Mouse (Mus musculus) embryonic fibroblast, embryonic 13.5 days (primary cell): ENCODE results near the gene AK157302. TPM values are rescaled to one million over a fixed set of nuclear protein-coding genes. Genes with fewer than 3 reads are reported as not detected.
A peak's percentile ranks its signal among the peaks of the same experiment; 100 is the strongest.
"Not testable (repeated sequence)": the region's sequence is repeated elsewhere in the genome, so short reads cannot be mapped to it uniquely, and the experiment has no call there.

Experiments used
- H3K27ac ChIP-seq: 2 replicates; pipeline ENCODE4 v1.5.1; 2012; ENCODE audit warnings: low read length, control low read depth, inconsistent platforms; ENCODE audit not compliant: insufficient read depth
- H3K4me1 ChIP-seq: 2 replicates; pipeline ENCODE4 v1.6.1; 2011; ENCODE audit warnings: low read length; ENCODE audit not compliant: control insufficient read depth, insufficient read depth
- H3K4me3 ChIP-seq: 2 replicates; pipeline ENCODE4 v1.5.1; 2011; ENCODE audit warnings: mild to moderate bottlenecking, control low read depth, low read length; ENCODE audit not compliant: insufficient read depth
- CTCF ChIP-seq: IDR thresholded peaks from 2 replicates; pipeline ENCODE4 v1.5.1; 2011; ENCODE audit warnings: mild to moderate bottlenecking, control low read depth, low read length, moderate library complexity, borderline replicate concordance; ENCODE audit not compliant: insufficient read depth
- POLR2A ChIP-seq: IDR thresholded peaks from 2 replicates; pipeline ENCODE4 v1.6.1; 2011; ENCODE audit warnings: low read depth, mild to moderate bottlenecking, control low read depth, low read length, moderate library complexity
- polyA plus RNA-seq: library from polyadenylated mRNA; stranded (reverse); fragments of >200 nt; gene quantifications from 2 replicates; pipeline ENCODE4 v1.2.4, GENCODE M21; 2011; ENCODE audit warnings: low read depth; ENCODE audit not compliant: missing spikeins, insufficient read length

Gene AK157302
- 0.40 and 0.73 TPM in 2 replicates for polyA plus RNA-seq

GRCm38 (mm10) chr13:21495080-21495479 lies at the start of gene AK157302:
AK157302 (plus strand) TSS chr13:21495223.
- no peak within 1 kb of the TSS for H3K27ac ChIP-seq
- no peak for TF ChIP-seq CTCF
- no peak for TF ChIP-seq POLR2A
- no peak within 1 kb of the TSS for H3K4me3 ChIP-seq
- no peaks in the 10 kb centered on the region for H3K4me1 ChIP-seq

DNA sequence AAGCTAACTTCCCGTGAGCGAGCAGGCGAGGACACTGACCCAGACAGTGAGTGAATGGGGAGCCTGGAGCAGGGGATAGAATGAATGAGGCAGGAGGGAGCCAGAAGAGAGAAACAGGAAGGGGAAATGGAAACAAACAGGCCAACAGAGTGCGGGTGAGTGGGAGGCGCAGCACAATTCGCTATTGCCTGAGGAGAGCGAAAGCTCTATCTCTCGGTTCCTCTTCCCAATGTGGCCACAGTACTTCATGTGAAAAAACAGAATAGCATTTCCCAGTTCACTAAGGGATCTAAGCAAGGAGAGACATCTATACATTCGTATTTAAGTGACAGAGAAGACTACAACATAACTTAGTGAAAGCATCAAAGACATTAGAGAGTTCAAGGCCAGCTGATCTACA lies 48.2 kb upstream of the AK157302 start:
- Histone ChIP-seq H3K27ac (no peak overlapping the region), H3K4me3 (no peak overlapping the region), H3K4me1 (no peaks in the 10 kb centered on the region)
- no peak for TF ChIP-seq CTCF
- no peak for TF ChIP-seq POLR2A

- Histone ChIP-seq H3K4me1 (no peaks in the 10 kb centered on the region), H3K4me3 (no peak overlapping the region), H3K27ac (no peak overlapping the region)
- TF ChIP-seq CTCF (no peak), POLR2A (no peak)
These were observed 47.0 kb upstream of the AK157302 start for GRCm38 (mm10) chr13:21447856-21448614.

- Histone ChIP-seq H3K4me3 (peak overlapping the region; percentile 79), H3K27ac (peak overlapping the region; percentile 48; the same call in 1 of the 2 replicates), H3K4me1 (no peaks in the 10 kb centered on the region)
- TF ChIP-seq CTCF, result no peak
- TF ChIP-seq POLR2A, result no peak
These were observed 42.0 kb upstream of the AK157302 start for GRCm38 (mm10) chr13:21453042-21453441.

DNA sequence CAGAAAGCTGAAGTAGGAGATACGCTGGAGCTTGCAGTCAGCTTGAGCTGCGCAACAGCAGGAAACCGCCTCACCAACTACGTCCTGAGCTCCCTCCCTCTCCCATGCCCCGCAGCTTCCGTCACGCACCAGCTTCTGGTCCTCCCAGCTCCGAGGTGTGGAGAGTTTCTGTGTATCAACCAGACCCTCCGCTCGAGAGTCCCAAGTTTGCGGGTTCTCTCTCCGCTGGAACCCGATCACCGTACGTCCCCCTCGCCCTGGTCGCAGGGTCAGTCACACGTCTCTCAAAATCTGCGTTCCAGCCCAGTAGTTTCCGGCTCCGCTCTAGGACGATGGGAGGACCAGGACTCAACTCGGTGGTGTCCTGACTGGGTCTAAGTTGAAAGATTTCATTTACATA lies 41.6 kb upstream of the AK157302 start, which contains the start of gene Zscan26:
TSS of gene Zscan26 (minus strand) at position 282 of the 400 bp plus-strand sequence.
- H3K4me1 ChIP-seq, result no peaks in the 10 kb centered on the region
- H3K4me3 ChIP-seq, result peak within 1 kb of the TSS; percentile 79
- peak within 1 kb of the TSS; percentile 48 for H3K27ac ChIP-seq
- TF ChIP-seq CTCF (no peak), POLR2A (peak; percentile 85)

DNA sequence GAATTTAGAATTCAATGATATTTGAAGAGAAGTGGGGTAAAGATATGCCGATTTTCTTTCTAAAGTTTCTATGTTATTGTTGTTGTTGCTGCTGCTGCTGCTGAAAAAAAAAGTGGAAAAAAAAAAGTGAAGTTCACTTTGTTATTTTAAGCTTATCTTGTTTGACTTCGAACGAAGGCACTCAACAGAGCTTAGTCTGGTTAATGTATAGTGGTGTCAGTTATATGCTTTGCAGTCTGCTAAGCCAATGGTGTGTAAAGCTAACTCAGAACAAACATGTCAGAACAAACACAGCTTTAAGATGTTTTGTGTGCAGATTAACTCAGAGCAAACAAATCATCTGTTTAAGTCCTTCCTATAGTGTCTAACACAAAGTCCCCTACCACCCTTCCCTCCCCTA lies 40.9 kb upstream of the AK157302 start:
- Histone ChIP-seq H3K4me3 (no peak overlapping the region), H3K27ac (no peak overlapping the region), H3K4me1 (no peaks in the 10 kb centered on the region)

GRCm38 (mm10) chr13:21456347-21456746 lies 38.7 kb upstream of the AK157302 start:
- no peak for TF ChIP-seq CTCF
- no peak for TF ChIP-seq POLR2A
- H3K27ac ChIP-seq, result no peak overlapping the region
- no peak overlapping the region for H3K4me3 ChIP-seq
- H3K4me1 ChIP-seq, result no peaks in the 10 kb centered on the region

More for the DNA sequence above, 40.9 kb upstream of the AK157302 start:
- TF ChIP-seq CTCF (no peak), POLR2A (no peak)

DNA sequence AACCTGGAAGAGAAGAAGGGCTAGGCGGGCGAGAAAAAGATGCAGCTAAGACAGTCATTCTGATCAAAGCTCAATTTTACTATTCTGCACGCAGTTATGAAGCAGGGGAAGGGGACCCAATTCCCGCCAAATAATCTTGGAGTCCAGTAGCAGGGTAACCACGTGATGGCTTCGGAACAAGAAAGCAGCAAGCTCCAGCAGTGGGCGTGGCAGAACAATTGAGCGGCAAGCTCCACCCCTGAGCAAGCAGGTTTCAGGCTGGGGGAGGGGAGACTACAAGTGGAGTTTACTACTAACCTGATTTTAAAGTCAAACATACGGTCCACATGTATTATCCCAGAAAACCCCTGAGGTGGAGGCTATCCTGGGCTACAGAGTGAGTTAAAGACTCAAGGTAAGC lies 32.5 kb upstream of the AK157302 start:
- not testable (repeated sequence) for H3K27ac ChIP-seq, H3K4me1 ChIP-seq, H3K4me3 ChIP-seq

GRCm38 (mm10) chr13:21467336-21467735 lies 27.7 kb upstream of the AK157302 start:
- TF ChIP-seq CTCF (no peak), POLR2A (no peak)
- Histone ChIP-seq H3K27ac (no peak overlapping the region), H3K4me1 (peaks cover 2% of the 10 kb centered on the region), H3K4me3 (no peak overlapping the region)

DNA sequence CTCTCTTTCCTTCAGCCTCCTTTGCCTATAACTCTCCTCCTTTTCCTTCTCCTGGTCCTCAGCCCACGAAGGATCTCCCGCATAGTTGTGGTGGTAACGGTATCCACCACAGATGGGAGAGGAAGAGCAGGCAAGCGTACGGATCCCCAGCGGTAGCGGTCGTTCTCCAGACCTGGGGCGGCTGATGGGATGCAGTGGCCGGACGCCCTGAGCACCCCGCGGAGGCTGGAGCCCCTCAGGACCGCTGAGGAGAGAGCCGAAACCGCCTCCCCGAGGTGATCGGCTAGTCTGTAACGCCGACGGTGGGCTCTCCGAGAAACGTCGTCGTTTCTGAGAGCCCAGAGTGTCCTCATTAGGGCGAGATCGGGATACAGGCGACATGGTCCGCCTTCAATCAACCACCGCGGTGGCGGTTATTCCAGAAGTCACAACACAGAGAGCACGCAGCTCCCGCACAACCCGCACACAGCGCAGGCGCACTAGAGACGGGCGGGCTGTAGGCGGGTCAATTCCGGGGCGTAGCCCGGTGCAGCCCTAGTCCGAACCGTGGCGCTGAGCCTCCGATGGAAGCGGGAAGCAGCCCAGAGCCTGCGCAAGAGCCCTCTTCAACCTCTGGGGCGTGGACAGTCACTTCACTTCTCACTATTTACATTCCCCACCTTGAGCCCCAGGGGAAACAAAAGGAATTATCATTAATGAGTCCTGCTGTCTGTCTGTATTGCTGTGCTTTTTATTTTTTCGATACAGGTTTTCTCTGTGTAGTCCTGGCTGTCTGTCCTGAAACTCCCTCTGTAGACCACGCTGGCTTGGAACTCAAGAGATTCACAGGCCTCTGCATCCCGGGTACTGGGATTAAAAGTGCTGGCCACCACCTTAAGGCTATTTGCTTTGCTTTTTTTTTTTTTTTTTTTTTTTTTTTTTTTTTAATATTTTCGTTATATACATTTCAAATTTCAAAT lies 26.7 kb upstream of the AK157302 start, which contains the start of gene Nkapl:
TSS of gene Nkapl (minus strand) at position 449 of the 959 bp plus-strand sequence.
- no peak within 1 kb of the TSS for H3K27ac ChIP-seq
- no peak for TF ChIP-seq CTCF
- peak; percentile 91 for TF ChIP-seq POLR2A
- H3K4me3 ChIP-seq, result peak within 1 kb of the TSS; percentile 58

More for the DNA sequence above, 26.7 kb upstream of the AK157302 start, which contains the start of gene Nkapl:
- peaks cover 2% of the 10 kb centered on the region for H3K4me1 ChIP-seq
